Mouse (Mus musculus) Patski (cell line): Measurements from ENCODE around the gene Hapln3. TPM values are rescaled to one million over a fixed set of nuclear protein-coding genes. Genes with fewer than 3 reads are reported as not detected.
A peak's percentile ranks its signal among the peaks of the same experiment; 100 is the strongest.

ENCODE experiments used
- ATAC-seq: fragments of 100-300 bp; one replicate; pipeline ENCODE4 v1.8.0; 2021
- CTCF ChIA-PET: fragments of 350-600 bp; sonication (Branson Sonifier 250); formaldehyde crosslinking; loops from one replicate; lab custom pipeline; 2022; ENCODE audit warnings: inconsistent platforms; lab: Charles Lee
- POLR2A ChIA-PET: fragments of 350-600 bp; sonication (Branson Sonifier 250); formaldehyde crosslinking; loops from one replicate; lab custom pipeline; 2022; ENCODE audit warnings: antibody characterized with exemption, inconsistent platforms; lab: Charles Lee
- DNase-seq: peaks from one replicate; pipeline ENCODE4 v3.0.0-alpha.2; 2011; ENCODE audit warnings: low read depth, low spot score
- H3K27me3 ChIP-seq: fragments of 371-371 bp; one replicate; pipeline ENCODE4 v1.5.1; 2021
- CTCF ChIP-seq: fragments of 100-300 bp; IDR thresholded peaks from one replicate; pipeline ENCODE4 v1.5.1; 2021
- in situ Hi-C: fragments of 300-500 bp; cut with MboI; formaldehyde crosslinking; loops from 3 replicates; pipeline ENCODE4 v1.11.1; 2018; ENCODE audit warnings: low pct_unique_long_range_greater_than_20kb, mixed read lengths
- polyA plus RNA-seq: library from polyadenylated mRNA; unstranded; gene quantifications from one replicate; pipeline ENCODE4 v1.2.3, GENCODE M21; 2021

Hapln3 gene
- 0.54 TPM for polyA plus RNA-seq

DNA sequence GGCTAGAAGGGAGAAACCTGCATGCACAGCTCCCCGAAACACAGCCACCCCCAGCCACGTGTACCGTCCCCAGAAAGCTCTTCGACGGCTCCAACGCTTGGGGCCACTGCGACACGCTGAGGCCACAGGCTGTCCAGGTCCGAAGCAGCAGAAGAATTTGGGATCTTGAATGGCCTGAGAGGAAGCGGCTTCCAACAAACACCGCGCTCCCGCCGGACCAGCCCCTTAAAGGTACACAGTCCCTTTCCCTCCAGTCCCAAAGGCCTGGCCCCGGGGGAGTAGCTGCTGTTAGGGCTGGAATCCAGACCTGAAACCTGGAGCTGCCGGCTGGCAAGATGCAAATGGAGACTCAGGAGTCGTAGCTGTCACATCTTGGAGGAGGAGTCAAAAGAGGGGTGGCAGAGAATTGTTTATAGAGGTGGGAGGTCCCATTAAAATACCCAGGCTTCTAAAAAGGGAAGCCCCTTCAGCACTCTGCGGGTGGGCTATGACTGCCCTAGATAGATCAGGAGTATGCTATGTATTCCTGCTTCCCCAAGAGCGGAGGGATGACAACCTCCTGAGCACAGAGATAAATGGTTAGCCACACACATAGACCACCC lies at the start of gene Hapln3:
Hapln3 (minus strand) TSS at position 176 of the 602 bp plus-strand sequence.
- DNase-seq (no peak), ATAC-seq (no peak)
- ChIA-PET CTCF (interaction anchor here (0.8 kb wide), 1 partner anchor 10 kb away, joined by 3 read pairs; no protein-coding TSS in a partner anchor), POLR2A (no interaction called here)
- in situ Hi-C loops = no loop called here
- H3K27me3 ChIP-seq = no peaks in the 10 kb centered on the region
- no peak for TF ChIP-seq CTCF

DNA sequence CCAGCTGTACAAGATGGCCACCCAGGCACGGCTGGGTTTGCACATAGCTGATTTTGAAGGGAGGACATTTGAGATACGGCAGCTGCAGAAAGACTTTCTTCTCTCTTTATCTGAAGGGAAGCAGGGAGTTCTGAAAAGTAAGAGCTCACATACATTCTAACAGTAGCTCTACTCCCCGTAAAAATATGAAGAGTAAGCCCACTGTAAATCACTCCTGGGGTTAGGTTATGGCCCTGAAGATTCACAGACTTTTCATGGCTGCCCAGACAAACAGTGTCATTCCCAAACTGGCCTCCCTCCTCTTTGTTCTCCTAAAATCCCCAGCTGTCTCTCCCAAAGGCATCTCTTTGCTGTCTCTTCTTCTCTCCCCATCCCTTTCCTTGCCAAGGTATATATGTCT lies 43.0 kb upstream of the Hapln3 start:
- ChIA-PET CTCF (interaction anchor here (1.3 kb wide), 1 partner anchor 21 kb away, joined by 4 read pairs; no protein-coding TSS in a partner anchor), POLR2A (no interaction called here)
- in situ Hi-C loops = no loop called here
- no peak for TF ChIP-seq CTCF
- no peak for ATAC-seq
- H3K27me3 ChIP-seq = no peaks in the 10 kb centered on the region
- no peak for DNase-seq

DNA sequence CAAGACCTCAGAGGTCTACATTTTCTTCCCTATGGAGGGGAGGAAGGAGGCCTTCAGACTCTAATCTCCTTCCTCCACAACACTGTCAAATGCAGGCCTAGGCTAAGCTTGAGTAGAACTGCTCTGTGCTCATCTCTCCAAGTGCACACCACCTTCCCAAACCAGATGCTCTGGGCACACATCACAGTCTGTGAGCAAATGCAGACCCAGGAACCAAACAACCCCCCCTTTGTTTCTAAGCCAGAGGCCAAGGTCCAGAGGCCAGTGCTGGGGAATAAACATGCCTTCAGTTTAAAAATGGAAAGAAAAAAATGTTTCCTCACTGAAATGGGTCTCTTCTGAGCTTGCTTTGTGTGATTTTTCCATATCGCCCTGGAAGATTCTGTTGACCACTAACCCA lies 41.0 kb upstream of the Hapln3 start:
- H3K27me3 ChIP-seq = no peaks in the 10 kb centered on the region
- ATAC-seq = no peak
- POLR2A ChIA-PET = no interaction called here
- in situ Hi-C loops = no loop called here
- CTCF ChIA-PET = no interaction called here
- no peak for TF ChIP-seq CTCF
- DNase-seq = no peak

DNA sequence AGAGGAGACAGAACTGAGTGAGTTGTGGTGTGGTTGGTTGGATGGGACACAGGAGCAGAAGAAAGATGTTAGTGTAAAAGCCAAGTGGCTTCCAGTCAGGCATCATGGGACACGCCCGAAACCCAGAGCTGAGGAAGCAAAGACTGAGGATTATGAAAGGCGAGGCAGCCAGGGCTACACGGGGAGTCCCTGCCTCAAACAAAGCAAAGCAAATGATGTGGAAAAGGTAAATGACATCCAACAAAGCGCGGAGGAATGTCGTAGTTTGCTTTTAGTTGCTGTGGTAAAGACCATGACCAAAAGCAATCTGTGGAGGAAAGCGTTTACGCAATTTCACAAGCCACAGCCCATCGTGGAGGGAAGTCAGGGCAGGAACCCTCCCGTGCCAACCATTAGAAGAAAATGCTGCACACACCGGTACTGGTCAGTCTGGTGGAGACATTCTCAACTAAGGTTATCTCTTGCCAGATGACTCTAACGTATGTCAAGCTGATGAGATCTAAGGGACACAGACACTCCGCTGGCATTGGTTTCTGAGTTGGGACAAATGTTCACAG lies 36.3 kb upstream of the Hapln3 start:
- DNase-seq (no peak), ATAC-seq (no peak)
- no peak for TF ChIP-seq CTCF
- ChIA-PET CTCF (no interaction called here), POLR2A (no interaction called here)
- in situ Hi-C loops = no loop called here
- no peaks in the 10 kb centered on the region for H3K27me3 ChIP-seq

DNA sequence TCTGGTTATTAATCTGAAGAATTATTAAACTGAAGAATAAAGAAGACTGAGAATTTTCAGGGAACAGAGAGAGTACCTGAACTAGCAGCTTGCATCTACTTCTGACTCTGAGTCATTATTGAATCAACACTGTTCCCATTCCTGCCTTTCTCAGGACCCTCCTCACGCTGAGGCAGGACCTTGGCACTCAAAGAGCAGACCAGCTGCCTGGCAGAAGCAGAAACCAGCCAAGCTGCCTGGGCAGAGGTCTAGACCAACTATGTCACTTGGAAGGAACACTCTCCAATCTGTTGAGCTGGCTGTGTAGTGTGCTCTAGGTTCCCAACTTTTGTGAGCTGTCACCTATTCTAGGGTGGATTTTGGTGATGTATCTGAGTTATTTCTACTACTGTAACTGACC lies 28.6 kb upstream of the Hapln3 start:
- H3K27me3 ChIP-seq = no peaks in the 10 kb centered on the region
- DNase-seq (no peak), ATAC-seq (no peak)
- POLR2A ChIA-PET = interaction anchor here (0.6 kb wide), 1 partner anchor 80 kb away, joined by 3 read pairs; no protein-coding TSS in a partner anchor
- TF ChIP-seq CTCF = no peak
- CTCF ChIA-PET = interaction anchor here (1.4 to 2.2 kb wide), 2 partner anchors 9 to 19 kb away, joined by 5 to 6 read pairs; no protein-coding TSS in a partner anchor
- in situ Hi-C loops = no loop called here

DNA sequence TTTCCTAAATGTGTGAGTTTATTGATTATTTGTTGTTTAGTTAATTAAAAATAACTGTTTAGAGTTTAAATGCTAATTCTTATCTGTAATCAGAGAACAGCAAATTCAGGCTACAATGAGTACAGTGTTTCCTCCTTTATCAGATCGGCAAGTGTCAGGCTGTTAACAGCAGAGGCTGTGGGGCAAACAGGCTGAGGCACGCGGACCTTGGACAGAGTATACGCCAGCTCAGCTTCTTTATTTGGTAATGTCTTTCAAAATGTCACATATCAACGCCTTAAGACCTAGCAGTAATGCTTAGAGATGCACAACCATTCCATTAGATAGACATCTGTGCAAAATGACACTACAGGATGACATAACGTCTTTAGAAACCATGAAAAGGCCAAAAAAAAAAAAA lies 18.7 kb upstream of the Hapln3 start:
- CTCF ChIA-PET = no interaction called here
- ATAC-seq (no peak), DNase-seq (no peak)
- no peak for TF ChIP-seq CTCF
- POLR2A ChIA-PET = interaction anchor here (0.5 kb wide), 1 partner anchor 382 kb away, joined by 3 read pairs; no protein-coding TSS in a partner anchor
- in situ Hi-C loops = no loop called here
- no peaks in the 10 kb centered on the region for H3K27me3 ChIP-seq

DNA sequence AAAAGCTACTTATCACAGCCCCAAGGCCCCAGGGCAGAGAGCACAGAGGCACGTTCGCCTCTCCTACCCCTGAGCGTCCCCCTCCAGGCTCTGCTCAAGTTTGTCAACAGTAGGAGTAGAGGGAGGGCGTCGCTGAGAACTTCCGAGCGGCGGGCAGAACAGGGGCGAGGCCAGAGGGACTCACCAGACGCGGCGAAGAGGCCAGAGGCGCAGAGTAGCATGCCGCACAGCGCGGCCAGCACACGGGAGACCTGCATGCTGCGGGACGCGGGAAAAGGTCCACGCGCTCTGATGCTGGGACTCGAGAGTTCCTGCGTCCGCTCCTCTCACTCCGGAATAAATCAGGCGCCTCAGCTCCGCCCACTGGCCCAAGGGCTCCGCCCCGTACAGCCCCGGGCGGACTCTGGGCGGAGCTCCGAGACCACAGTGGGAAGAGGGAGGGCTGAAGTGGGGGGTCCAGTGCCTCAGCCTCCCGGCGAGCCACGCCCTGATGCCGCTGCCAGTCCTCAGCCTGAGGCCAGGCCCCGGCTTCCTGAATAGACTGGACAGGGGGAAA lies 18.0 kb upstream of the Hapln3 start, which contains the start of gene Mfge8:
Mfge8 (minus strand) TSS at position 350 of the 556 bp plus-strand sequence.
- no peaks in the 10 kb centered on the region for H3K27me3 ChIP-seq
- ATAC-seq (peak; percentile 65), DNase-seq (peak; percentile 44)
- in situ Hi-C loops = no loop called here
- ChIA-PET CTCF (interaction anchor here (0.6 kb wide), 1 partner anchor 80 kb away, joined by 3 read pairs; no protein-coding TSS in a partner anchor), POLR2A (interaction anchor here (0.5 to 0.9 kb wide), 3 partner anchors 92 to 381 kb away, joined by 3 to 5 read pairs (median 4); no protein-coding TSS in a partner anchor)
- no peak for TF ChIP-seq CTCF

DNA sequence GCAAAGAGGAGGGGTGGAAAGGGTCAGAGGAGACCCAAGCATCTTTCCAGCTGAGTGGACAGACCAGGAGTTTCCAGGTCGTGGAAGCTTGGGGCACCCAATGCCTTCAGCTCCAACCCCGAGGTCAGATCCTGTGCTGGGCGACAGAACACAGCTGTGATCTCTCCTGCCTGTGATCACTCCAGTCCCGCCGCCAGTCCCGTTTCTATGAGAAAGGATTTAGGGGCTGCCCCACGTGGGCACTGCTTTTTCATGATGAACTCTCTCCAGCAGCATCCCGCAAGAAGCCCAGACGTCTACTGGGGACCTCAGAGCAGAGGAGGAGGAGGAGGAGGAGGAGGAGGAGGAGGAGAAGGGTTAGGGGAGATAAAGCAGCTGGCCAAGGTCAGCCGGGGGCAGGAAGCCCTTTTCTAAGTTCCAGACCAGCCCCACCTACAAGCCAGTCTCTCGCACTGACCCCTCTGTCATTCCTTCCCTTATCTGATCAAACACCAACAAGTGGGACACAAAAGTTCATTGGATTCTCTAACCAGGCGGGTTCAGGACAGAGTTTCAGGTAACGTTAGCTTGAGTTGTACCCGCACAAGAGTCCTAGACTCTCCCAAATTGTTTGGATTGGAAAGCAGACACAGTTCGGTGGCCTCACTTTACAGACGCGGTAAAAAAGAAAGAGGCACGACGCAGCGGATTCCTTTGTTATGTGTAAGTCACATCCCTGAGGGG lies 17.3 kb upstream of the Hapln3 start:
- DNase-seq = no peak
- ChIA-PET POLR2A (interaction anchor here (0.6 to 0.9 kb wide), 4 partner anchors 13 to 226 kb away, joined by 3 to 5 read pairs (median 4); no protein-coding TSS in a partner anchor), CTCF (interaction anchor here (0.6 kb wide), 1 partner anchor 81 kb away, joined by 3 read pairs; no protein-coding TSS in a partner anchor)
- ATAC-seq = peak; percentile 18
- H3K27me3 ChIP-seq = no peaks in the 10 kb centered on the region
- TF ChIP-seq CTCF = no peak
- in situ Hi-C loops = no loop called here

DNA sequence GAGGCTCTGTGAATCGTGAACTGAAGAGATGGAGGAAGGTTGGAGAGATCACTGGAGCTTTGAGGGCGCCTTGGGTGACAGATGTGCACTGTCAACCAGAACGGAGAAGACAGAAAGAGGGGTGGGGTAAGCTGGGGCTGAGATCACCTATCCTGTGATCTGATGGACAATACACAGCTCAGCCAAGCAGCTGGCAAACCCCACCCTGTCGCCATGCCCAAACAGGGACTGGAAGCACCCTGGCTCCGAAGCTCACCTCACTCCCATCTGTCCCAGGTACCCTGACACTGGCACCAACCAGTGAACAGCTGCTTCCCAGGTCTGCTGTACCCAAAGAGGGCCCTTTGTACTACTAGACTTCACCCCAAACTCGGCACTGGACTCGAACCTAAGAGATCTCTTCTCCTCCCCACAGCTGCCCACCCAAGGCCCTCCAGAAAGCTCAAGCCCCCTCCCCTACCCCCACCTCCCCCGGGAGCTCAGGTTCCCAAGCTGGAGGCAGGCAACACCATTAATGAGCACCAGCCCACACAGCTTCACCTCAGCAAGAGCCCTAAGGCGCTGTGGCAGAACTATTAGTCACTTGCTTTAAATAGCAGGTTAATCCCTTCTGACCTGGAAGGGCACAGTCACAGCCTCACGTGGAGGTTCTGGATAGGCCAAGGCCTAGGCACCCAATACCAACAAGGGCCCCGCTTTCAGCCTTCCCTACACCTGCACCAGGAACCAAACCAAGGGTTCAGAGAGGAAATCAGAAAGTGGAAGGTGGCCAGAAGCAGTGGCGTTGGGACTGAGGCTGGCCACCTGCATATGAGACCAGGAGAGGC lies 16.4 kb upstream of the Hapln3 start:
- CTCF ChIA-PET = interaction anchor here (0.9 to 1.5 kb wide), 2 partner anchors 73 to 202 kb away, joined by 4 to 5 read pairs; no protein-coding TSS in a partner anchor
- TF ChIP-seq CTCF = no peak
- POLR2A ChIA-PET = interaction anchor here (0.7 kb wide), 1 partner anchor 225 kb away, joined by 4 read pairs; no protein-coding TSS in a partner anchor
- ATAC-seq (peak; percentile 89), DNase-seq (peak; percentile 83)
- H3K27me3 ChIP-seq = no peaks in the 10 kb centered on the region
- in situ Hi-C loops = no loop called here
